Mouse (Mus musculus): Measurements from ENCODE around the gene Kndc1.

Kndc1 gene

DNA sequence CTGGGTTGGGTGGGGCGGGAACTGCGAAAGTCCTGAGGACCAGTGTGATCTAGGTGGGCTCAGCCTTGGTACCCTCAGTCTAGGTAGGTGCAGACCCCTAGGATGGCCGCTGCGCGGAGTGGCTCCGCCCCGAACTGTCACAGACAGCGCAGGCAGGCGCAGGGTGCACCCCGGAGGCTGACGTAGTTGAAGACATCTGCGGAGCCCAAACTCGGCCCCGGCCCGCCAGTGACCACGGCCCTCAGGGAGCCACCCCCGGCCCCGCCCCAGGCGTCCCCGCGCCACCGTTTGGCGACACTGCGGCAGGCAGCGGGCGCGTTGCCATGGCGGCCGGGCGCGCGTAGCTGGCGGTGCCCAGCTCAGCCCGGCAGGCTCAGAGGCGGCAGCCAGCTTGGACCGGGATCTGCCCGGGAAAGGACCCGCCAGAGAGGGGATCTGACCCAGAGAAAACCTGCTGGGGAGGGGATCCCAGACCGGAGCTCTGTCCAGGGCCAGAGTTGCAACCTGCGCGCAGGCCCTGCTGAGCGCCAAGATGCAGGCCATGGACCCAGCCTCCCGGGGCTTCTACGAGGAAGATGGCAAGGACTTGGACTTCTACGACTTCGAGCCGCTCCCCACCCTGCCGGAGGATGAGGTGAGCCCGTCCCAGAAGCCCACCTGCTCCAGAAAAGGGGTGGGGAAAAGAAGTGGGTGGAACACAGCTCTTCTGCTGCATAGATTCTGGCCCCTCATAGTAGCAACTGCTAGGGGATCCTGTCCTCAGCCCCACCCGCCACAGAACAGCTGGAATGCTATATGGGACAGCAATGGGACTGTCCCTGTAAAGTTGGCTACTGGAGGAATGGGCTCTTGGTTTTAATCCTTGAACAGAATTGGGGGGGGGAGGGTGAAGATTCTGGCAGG lies at the start of gene Kndc1:
Gene Kndc1, plus strand, starts transcription at position 42 of the 903 bp plus-strand sequence.
- DNase-seq (ENCODE audit: low spot score): peak; percentile 36

DNA sequence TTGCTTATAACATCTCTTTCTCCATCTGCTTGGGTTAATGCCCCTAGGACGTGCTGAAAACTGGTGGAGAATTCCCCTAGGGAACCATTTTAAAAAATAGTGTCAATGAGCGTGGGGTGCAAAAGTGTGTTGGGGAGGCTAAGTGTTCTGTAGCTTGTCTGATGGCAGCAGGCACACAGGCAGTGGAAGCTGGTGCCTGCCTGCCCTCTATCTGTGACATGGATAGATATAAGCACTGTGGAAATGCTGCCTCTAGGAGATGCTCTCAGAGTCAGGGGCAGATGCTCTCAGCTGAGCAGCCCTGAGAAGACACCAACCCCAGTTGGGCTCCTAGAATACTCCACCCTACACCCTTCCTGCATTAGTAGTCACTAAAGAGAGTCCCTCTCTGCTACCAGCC lies 49.4 kb upstream of the Kndc1 start:
- no peak for DNase-seq (ENCODE audit: low spot score)

DNA sequence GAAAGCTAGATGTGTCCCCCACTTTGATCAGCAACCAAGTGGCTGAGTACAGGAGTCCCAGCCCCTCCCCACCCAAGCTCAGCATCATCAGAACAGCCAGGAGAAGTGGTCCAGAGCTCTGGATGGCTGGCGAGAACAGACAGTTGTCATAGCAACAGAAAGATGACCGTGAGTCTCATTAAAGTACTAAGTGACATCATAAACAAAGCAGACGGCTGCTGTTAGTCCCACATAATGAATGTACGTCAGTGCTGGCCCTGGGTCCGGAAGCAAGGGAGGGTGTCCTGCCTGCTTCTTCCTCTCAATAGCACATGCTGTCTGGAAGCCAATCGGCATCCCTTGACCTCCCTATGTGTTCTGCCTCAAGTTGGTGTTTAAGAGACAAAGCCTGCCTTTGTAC lies 44.3 kb upstream of the Kndc1 start:
- peak; percentile 43 for DNase-seq (ENCODE audit: low spot score)

DNA sequence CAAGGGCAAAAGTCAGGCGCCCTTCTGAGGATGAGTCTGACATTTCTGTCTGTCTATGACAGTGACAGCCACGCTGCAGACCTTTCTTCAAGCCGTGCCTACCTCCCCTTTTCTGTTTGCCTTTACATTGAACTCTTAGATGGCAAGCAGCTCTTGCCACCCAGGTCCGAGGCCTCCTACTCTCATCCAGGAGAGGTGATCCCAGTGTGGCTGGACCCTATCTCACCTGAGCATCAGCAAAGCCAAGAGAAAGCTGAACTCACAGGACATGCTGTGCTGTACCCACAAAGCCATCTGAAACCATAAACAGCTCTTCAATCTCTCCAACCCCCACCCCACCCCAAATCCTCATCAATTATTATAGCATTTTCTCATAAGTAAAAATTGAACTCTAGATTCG lies 43.8 kb upstream of the Kndc1 start:
- DNase-seq (ENCODE audit: low spot score): no peak

DNA sequence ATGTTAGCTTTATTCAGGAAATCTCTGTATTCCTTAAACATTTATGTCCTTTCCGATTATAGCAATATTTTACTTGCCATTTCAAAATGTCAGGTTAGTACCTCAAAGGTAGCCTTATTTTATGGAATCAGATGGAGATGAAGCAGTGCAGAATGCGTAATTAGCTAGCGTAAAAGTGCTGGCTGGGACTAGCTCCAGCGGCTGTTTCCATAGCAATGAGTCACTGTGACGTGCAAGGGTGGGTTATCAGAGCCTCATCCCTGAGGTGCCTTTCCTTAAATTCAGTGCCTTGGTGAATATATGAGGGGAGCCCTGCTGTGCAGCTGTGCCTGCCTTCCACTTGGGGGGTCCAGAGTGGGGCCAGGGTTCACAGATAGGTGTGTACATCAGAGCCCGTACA lies 43.4 kb upstream of the Kndc1 start:
- DNase-seq (ENCODE audit: low spot score): no peak

DNA sequence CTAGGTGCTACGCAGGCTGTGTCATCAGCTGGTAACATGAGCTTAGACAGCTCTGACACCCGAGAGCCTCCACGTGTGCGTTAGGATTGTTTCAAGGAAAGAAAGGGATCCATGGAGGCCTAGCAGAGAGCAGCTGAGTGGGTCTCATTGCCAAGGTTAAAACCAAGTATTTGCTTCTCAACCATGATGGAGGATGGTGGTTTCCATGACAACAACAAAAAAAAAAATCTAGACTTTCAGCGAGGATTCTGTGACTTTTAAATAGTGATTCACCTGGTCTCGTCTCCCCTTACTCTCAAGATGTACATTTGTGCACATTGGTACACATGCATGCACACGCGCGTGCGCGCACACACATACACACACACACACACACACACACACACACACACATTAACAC lies 39.2 kb upstream of the Kndc1 start:
- DNase-seq (ENCODE audit: low spot score): no peak

DNA sequence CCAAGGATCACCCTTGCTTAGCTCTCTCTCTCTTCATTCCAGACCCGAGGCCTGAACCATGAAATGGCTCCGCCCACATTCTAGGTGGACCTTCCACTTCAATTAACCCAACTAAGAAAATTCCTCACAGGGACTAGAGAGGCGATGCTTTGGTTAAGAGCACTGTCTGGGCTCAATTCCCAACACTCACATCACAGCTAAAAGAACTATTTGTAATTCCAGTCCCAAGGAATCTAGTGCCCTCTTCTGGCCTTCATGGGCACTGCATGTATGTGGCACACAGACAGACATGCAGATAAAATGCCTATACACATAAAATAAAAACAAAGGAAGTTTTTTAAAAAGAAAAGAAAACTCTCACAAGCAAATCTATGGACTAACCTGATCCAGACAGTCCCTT lies 33.1 kb upstream of the Kndc1 start:
- peak; percentile 79 for DNase-seq (ENCODE audit: low spot score)

DNA sequence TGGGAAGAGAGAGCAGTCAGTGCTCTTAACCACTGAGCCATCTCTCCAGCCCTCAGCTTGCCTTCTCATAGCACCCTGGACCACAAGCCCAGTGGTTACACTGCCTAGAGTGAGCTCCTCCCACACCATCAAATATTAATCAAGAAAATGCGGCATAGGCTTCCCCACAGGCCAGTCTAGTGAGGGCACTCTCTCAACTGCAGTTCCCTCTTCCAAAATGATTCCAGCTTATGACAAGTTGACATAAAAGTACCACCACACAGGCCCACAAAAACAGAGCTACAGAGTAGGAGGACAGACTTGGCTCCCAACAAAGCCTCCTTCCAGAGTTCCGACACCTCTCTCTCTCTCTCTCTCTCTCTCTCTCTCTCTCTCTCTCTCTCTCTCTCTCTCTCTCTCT lies 31.4 kb upstream of the Kndc1 start:
- DNase-seq (ENCODE audit: low spot score): no peak

DNA sequence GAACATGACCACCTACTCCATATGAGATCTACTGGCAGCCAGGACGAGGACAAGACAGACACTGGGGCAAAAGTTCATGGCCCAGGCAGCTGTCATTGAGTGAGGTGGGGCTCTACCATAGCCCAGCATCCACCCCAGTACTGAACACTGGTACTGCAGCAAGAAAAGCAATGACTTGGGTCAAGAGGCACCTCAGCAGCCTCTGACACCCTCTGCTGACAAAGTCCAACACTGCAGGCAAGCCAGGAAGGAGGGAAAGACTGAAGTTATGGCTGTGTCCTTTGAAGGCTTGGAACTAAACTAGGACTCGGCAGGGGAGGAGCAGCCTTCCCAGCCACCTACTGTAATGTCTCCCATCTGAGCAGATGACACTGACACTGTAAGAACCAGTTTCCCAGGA lies 30.2 kb upstream of the Kndc1 start:
- DNase-seq (ENCODE audit: low spot score): peak; percentile 23

DNA sequence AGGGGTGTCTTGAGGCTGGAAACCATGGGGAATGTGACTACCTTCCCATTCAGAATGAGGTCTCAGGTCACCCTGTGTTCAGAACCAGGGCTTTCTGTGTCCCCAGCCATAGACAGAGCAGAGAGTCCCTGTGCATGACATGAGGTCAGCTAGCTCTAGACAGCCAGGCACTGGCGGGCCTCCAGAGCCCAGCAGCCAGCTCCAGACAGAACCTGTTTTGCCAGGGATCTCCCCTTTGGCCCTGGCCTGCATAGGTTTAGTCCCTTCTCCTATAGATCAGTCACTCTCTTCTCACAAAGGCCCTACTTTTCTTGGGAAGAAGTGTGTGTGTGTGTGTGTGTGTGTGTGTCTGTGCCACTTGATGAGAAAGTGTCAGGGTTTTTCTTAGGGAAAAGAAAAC lies 29.6 kb upstream of the Kndc1 start:
- DNase-seq (ENCODE audit: low spot score): no peak

DNA sequence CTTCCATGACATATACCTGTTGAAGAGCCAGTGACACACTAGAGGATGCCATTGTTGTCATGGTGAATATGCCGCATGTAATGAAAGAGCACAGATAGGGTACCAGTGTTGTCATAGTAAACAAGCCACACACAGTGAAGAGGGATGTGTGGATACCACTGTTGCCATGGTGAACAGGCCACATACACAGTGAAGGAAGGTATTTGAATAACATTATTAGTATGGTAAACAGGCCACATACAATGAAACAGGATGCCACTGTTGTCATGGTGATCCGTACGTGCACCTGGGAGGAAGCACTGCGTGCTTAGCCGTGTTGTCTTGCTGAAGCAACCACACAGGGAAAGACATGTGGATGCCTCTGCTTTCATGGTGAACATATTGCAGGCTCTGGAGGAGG lies 23.5 kb upstream of the Kndc1 start:
- no peak for DNase-seq (ENCODE audit: low spot score)

DNA sequence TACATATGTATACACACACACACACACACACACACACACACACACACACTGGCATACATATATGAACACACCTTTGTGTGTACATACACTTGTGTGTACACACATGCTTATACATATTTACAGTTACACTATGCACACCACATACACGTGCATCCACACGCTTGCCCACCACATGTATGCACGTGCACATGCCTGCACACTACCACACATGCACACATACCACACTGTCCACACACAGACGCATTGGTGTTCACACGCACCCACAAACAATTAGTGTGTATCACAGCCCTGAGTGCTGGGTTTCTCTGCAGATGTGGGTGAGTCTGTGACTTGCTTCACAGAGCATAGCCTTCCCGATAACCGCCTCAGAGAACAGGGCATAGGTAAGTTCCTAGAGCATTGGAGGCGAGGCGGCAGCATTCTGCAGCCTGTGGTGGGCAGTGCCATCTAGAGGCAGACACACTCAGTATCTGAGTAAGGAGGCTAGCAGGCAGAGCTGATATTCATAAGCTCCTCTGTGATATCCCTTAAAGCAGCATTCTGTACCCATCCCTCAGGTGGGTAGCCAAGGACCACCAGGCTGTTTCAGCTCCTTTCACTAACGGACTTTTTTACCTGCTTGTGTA lies 17.2 kb upstream of the Kndc1 start:
- peak; percentile 41 for DNase-seq (ENCODE audit: low spot score)

DNA sequence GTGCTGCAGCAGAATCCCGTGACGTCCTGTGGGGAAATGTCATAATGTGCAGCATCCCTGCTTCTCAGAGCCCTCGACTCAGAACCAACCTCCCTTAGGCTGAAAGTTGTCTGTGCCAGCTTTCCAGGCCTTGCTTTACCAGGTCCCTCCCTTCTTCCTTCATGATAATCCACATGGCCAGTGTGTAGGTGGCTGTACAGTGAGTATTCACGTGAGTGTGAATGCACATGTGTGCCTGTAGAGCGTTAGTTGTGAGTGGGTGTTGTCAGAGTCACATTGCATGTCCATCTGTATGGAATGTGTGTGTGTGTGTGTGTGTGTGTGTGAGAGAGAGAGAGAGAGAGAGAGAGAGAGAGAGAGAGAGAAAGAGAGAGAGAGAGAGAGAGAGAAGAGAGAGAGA lies 16.4 kb upstream of the Kndc1 start:
- DNase-seq (ENCODE audit: low spot score): no peak

DNA sequence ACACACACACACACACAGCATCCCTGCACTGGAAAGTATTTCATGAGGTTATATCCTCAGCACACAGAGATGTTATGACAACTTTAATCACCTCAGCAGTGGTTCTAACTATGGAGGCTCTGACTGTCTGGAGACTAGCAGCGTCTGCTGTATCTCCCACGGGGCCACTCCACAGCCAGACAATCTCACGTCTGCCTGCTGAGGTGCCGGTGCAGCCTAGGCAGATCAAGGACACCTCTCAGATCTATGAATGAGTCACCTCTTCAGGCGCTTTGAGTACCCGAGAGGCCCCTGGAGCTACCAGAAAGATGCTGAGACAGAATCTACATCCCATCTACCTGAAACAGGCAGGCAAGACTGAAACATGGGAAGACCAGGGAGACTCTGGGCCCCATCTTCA lies 15.9 kb upstream of the Kndc1 start:
- DNase-seq (ENCODE audit: low spot score): no peak

DNA sequence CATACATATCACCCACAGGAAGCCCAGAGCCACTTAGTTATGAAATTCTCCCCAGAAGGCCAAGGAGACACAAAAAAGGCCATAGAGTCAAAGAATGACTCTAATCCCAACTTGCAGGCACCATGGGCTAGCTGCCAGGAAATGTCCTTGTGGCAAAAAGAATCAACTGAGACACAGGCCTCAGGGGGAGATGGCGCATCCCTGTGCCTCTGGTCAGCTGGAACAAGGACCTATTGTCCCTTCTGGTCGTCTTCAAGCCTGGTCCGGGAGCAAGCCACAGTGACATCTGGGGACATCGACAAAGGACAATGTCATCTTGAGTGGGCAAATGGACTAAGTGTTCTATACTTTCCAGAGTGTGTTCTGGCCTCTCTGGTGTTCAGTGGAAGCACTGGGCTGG lies 11.0 kb upstream of the Kndc1 start:
- no peak for DNase-seq (ENCODE audit: low spot score)

DNA sequence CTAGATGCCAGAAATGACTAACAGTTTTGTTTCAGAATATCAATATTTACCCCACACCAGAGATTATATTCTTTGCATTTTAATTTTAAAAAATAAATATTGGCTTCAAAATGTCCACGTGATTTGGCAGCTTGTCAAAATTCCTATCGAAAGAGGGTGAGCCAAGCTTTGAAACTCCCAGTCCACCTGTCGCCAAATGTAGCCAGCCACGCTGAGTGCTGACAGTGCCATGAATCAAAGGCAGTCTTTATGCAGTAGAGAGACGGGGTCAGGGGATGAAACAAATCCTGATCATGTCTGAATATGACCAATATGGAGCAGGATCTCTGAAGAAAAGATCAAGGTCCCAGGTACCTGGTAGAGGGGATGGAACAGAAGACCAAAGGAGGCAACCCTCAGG lies 2.7 kb upstream of the Kndc1 start:
- no peak for DNase-seq (ENCODE audit: low spot score)

DNA sequence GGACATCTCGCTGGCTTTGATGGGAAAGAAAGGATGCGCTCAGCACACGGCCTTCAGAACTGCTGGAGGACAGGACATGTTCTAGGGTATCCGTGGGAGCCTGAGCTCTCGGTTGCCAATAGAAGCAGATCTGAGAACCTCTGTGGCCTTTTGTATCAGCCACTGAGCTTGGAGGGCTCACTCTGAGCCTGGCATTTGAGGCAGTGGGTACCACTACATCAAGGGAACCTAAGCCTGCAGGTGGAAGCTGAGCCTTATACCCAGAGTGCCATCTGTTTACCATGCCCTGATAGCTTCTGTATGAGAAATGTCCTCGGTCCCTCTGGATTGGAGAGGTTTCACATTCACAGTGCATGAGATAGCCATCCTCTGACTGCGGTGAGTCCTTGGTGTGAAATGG lies 1.8 kb downstream of the Kndc1 start:
- no peak for DNase-seq (ENCODE audit: low spot score)

DNA sequence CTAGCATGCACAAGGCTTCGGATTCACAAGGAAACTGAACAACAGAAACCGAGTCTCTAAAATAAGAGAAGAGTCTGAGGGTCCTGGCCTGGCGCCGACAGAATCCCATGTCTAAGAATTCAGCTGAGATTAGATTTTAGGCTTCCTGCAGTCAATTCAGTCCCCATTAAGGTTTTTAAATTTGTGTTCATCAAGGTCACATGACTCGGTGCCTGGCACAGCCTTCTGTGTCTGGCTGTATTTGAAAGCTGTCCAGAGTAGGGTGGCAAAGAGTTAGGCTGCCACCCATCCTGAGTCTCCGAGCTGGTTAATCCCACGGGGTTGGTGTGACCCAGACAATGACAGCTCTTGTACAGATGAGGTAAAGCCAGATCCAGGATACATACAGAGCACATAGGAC lies 2.3 kb downstream of the Kndc1 start:
- no peak for DNase-seq (ENCODE audit: low spot score)

DNA sequence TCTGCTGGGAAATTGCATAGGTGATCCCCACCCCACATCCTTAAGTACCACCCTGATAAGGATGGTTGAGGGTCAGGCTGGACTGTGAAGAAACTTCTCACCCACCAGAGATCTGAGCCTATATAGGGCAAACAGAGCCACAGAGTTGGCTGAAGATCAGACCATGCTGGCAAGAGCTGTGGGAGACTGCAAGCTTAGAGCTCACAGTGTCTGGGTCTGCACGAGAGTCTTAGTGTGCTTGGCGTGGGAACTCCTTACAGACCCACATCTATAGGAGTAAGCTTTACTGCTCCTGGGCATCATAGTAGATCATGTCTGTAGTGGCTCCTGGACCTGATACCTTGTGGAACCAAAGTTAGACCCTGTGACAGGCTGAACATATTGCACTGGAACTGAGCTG lies 4.1 kb downstream of the Kndc1 start:
- no peak for DNase-seq (ENCODE audit: low spot score)

DNA sequence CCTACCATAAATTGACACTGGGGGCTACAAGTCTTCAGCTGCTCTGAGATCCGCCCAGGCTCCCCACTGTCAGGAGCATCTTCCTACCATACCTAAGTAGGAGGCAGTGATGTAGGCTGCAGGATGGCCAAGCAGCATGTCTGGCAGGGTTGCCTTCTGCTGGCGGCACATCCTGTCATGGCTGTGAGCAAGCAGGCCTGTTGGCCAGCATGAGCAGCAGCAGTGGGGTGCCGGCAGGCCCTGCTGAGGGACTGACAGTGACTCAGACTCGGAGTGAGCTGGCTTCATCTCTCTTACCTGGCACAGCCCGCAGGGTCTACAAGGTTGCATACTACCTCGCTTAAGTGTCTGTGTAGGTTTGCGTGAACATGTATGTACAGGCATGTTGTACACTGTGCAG lies 5.0 kb downstream of the Kndc1 start:
- DNase-seq (ENCODE audit: low spot score): no peak

DNA sequence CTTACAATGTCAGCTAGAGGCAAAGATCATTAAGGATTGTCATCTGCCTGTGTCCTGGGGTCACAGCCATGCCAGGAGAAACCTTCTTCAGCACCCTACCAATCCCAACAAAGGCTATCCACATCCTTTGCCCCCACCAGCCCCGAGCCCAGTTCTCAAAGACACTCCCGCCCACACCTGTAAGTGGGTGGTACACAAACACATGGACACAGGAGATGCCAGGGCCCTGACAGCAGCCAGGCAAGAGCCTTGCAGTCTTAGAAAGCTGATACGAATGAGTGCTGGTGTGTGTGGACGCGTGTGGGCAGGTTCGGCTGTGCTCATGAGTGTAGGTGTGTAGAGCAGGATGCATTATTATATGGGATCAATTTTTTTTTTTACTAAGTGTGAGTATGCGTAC lies 6.0 kb downstream of the Kndc1 start:
- DNase-seq (ENCODE audit: low spot score): no peak

DNA sequence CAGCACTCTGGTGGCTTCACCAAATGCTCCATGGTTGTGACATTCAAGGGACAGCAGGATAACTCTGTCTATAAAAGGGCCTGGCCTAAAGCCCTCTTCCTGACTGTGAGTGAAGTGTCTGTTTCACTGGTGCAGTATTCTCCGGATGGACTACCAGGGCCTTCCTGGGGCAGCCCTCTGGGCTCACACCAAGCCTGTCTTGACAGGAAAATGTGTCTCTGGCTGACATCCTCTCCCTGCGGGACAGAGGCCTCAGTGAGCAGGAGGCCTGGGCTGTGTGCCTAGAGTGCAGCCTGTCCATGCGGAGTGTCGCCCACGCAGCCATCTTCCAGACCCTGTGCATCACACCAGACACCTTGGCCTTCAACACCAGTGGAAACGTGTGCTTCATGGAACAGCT lies 6.4 kb downstream of the Kndc1 start:
- no peak for DNase-seq (ENCODE audit: low spot score)

DNA sequence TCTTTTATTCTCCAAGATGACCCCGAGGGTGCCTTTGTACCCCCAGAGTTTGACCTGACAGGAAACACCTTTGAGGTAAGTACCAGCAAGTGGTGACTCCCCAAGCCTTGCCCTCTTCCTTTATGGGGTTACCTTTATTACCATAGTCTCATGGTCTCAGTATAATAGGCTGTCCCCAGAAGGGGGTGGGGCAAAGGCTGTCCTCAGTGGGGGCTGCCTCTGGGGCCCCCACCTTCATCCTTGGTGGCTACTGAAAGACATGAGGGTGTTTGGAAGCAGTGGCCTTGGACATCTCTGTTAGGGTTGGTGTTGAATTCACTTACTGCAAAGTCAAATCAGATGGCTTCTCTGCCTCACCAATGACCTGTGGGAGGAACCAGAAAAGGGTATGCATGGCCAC lies 7.5 kb downstream of the Kndc1 start:
- DNase-seq (ENCODE audit: low spot score): no peak

DNA sequence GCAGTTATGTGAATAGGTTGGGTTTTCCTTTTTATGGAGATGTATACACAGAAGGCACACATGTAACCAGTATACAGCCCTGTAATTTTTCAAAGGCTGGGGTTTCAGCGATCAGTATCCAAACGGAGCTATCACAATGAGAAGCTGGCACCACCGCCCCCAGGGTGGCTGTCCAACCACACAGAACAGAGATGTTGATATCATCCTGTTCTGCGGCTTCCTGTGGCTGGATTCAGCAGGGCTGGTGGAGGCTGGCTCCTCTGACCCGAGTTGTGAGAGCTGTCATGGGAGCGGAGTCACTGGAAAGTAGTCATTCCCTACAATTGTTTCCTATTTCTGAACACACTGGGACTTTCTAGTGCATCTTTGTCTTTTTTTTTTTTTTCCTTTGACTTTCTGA lies 10.8 kb downstream of the Kndc1 start:
- peak; percentile 19 for DNase-seq (ENCODE audit: low spot score)

Measured in embryo, embryonic 10 days (tissue).